Mouse (Mus musculus) lung, adult 2 months (tissue): Measurements from ENCODE around the gene Dhrs1.

Source experiments
- CTCF ChIP-seq: fragments of 200-500 bp; IDR thresholded peaks from 2 replicates; pipeline ENCODE4 v1.5.1; 2011; ENCODE audit warnings: mild to moderate bottlenecking, low read length, control low read depth; ENCODE audit not compliant: insufficient read depth
- POLR2A ChIP-seq: fragments of 200-500 bp; IDR thresholded peaks from 2 replicates; pipeline ENCODE4 v1.6.1; 2011; ENCODE audit warnings: low read depth, mild to moderate bottlenecking, control low read depth, low read length, borderline replicate concordance; ENCODE audit errors: extremely low read depth

GRCm38 (mm10) chr14:55785195-55785594, 39.7 kb upstream of the Dhrs1 start:
- TF ChIP-seq POLR2A (no peak), CTCF (peak; percentile 45)
